Mouse (Mus musculus) kidney, adult 8-10 months (tissue): ENCODE measurements around the gene Oaz1.
A peak's percentile ranks its signal among the peaks of the same experiment; 100 is the strongest.

Experiments
- DNase-seq, 2 experiments: peaks; one replicate each; pipeline ENCODE4 v3.0.0; 2022

Gene Oaz1

DNA sequence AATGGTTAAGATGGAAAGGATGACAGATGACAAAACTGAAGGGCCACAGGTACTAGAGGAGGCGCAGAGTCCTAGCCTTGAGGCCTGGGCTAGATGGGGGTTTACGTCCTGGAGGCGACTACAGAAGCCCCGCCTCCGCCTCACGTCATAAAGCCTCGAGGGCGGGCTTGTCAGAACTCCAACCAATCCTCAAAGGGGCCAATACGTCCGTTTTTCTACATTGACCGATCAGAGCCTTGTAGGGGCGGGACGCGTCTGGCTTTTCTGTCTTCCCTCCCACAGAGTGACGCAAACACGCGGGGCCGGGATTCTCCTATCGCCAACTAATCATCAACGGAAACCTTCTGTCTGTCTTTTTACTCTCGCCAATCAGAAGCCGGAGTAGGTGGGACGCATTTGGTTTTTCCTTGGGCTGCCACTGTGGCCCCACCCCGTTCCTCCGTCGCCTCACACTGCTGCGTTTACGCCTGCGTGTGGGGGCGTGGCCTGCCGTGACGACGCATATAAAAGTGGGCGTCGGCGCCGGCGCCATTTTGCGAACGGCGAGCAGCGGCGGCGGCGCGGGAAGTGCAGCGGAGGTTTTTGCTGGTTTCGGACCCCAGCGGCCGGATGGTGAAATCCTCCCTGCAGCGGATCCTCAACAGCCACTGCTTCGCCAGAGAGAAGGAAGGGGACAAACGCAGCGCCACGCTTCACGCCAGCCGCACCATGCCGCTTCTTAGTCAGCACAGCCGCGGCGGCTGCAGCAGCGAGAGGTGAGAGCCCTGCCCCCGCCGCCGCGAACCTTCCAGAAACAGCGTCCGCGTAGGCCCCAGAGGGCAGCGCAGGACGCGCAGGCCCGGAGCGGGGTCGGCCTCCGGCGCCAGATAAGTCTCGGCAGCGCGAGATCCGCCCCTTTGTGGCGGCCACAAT lies at the start of gene Oaz1:
Oaz1 (plus strand) TSS at position 506 of the 912 bp plus-strand sequence.
- peak; percentile 100 for DNase-seq

GRCm38 (mm10) chr10:80777123-80777522 lies 49.3 kb upstream of the Oaz1 start:
- DNase-seq = no peak

- no peak for DNase-seq
Measured at GRCm38 (mm10) chr10:80779565-80779964, 46.9 kb upstream of the Oaz1 start.

DNA sequence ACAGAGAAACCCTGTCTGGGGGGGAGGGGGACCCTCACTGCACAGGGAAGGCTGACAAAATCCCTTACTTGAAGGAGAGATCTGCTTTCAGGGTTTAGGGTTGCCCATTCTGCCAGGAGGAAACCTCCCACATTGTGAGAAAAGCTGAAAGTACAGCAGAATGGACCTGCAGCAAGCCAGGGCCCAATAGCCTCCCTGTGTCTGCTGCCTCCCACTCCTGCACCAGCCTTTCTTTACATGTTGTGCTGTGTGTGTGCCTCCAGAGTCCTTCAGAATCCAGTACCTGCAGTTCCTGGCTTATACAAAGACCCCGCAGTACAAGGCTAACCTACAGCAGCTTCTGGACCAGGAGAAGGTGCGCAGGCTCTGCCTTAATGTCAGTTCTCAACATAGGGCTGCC lies 42.2 kb upstream of the Oaz1 start:
- no peak for DNase-seq

DNA sequence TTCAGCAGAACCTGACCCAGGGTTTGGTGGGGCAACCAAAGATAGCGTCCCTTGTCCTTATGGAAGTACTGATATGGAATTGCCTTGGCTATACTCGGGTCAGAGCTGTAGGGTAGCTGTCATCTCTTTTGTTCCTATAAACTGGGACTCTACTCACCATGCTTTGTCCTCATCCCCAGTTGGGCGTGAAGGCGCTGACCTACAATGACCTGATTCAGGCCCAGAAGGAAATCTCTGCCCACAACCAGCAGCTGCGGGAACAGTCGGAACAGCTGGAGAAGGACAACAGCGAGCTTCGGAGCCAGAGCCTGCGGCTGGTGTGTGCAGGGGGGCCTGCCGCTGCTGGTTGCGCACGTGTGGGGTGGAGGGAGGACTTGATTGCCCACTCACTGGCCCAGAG lies 41.6 kb upstream of the Oaz1 start:
- DNase-seq = no peak

- no peak for DNase-seq
Measured at GRCm38 (mm10) chr10:80785963-80786362, 40.5 kb upstream of the Oaz1 start.

DNA sequence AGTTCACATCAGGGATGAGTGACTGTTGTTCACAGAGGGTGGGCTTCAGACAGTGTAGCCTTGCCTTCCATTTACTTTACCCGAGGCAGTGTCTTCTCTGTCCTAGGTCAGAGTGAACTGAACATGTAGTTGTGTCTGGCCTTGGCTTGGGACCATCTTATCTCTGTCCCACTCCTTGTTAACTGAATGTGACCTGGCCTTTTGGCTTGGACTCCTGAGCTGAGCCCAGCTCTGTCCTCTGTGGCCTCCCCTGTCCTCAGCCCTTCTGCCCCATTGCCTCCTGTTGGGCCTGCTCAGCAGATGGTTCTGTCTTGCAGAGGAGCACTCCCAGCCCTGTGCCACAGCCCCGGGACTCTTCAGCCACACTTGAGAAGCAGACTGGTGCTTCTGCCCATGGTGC lies 38.9 kb upstream of the Oaz1 start:
- no peak for DNase-seq

DNA sequence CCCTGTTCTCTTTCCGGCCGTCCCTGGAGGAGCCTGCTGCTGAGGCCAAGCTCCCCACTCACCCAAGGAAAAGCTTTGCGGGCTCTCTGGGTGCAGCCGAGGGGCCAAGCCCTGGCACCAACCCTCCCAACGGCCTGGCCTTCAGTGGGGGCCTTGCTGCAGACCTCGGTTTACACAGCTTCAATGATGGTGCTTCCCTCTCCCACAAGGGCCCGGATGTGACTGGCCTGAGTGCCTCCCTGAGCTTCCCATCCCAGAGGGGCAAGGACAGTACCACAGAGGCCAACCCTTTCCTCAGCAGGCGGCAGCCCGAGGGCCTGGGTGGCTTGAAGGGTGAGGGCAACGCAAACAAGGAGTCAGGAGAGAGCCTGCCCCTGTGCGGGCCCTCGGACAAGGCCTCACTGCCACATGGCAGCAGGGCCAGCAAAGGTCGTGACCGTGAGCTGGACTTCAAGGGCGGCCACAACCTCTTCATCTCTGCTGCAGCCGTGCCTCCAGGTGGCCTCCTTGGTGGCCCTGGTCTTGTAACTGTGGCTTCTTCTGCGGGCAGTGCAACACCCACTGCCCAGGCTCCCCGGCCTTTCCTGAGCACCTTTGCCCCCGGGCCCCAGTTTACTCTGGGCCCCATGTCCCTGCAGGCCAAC lies 35.6 kb upstream of the Oaz1 start:
- no peak for DNase-seq

GRCm38 (mm10) chr10:80791476-80792174 lies 34.8 kb upstream of the Oaz1 start:
- no peak for DNase-seq

- DNase-seq = no peak
Measured at GRCm38 (mm10) chr10:80792175-80793032, 34.1 kb upstream of the Oaz1 start.

GRCm38 (mm10) chr10:80793033-80793784 lies 33.2 kb upstream of the Oaz1 start:
- DNase-seq = no peak

GRCm38 (mm10) chr10:80793803-80794202 lies 32.7 kb upstream of the Oaz1 start:
- DNase-seq = no peak

DNA sequence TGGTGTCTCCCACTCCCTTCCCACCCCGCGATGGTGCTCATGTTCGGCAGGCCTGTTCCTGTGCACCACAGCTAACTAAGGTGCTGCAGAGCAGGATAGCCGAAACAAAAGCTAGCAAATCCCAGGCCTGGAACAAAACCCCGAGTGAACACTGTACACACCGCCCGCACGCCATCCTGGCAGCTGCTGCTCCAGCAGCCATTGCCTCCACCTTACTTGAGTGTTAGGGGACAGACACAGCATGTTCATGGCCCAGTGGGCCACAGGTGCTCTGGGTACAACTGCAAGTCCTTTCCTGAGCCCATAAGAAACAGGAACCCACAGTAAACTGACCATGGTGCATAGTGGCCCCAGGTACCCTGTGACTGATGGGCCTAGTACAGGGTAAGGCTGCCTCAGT lies 31.7 kb upstream of the Oaz1 start:
- no peak for DNase-seq

DNA sequence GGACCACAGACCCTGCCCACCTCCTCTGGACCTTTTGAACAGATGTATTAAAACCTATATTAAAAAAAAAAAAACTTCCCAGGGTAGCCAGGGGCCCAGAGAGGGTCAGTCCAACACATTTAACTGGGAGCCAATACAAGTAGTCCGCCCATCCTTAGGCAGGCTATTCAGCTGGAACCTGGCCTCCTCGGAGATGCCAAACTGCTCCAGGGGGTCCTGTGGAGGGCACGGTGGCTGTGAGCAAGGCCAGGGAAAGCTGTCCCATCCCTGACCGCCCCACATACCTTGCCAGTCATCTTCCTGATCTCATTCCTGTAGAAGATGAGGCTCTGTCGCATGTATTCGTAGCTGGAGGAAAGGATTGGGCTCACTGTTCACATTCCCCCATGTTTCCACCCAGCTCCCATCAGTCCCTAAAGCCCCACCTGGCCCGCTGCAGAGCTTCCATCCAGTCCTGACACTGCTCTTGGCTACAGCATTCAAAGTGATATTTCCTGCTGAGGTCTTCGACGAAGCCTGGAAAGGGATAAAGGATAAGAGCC lies 30.1 kb upstream of the Oaz1 start:
- DNase-seq = no peak

DNA sequence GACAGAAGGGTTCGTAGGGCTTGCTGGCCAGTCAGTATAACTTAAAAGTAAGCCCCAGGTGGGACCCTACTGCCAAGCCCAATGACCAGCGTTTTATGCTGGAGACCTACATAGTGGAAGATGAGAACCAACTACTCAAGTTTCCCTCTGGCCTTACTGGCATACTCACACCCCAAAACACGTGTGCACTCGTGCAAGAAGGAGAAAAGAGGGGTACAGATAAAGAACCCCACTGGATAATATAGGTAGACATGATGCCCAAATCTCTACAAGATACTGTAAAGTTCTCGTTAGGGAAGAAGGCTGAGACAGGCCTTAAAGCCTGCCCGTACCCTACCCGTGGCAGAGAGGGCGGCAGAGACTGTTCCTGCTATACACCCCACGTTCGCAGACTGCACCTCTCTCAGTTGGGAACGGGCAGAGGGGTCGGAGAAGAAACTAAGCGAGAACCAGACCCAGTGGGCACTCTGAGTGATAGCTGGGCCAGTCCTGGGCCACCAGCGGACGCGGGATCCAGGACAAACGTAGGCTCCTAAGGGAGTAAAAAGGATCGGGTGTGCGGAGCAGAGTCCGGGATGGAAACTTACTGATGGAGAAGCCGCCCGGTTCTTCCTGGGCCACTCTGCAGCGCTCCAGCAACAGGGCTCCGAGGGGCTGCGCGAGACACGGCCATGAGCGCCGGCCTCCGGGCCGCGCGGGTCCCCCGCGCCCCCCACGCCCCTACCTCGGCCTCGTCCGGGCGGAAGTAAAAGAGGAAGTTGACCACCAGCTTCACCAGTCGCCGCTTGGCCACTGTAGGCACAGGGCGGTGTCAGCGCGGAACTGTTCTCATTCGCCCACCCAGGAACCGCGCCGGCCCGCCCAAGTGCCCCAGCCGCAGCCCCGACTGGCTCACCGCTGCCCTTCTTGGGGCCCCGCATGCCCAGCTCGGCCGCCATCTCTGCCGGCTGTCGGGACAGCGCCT lies 29.0 kb upstream of the Oaz1 start:
- DNase-seq = no peak

- DNase-seq = peak; percentile 94 to 95
Measured at GRCm38 (mm10) chr10:80798150-80799006, 28.1 kb upstream of the Oaz1 start, which contains the start of the genes Sf3a2 and Plekhj1. Gene Sf3a2 (plus strand): TSS chr10:80798198. Gene Plekhj1 (minus strand): TSS chr10:80798626.

- DNase-seq = no peak
Measured at GRCm38 (mm10) chr10:80799070-80799566, 27.3 kb upstream of the Oaz1 start.

DNA sequence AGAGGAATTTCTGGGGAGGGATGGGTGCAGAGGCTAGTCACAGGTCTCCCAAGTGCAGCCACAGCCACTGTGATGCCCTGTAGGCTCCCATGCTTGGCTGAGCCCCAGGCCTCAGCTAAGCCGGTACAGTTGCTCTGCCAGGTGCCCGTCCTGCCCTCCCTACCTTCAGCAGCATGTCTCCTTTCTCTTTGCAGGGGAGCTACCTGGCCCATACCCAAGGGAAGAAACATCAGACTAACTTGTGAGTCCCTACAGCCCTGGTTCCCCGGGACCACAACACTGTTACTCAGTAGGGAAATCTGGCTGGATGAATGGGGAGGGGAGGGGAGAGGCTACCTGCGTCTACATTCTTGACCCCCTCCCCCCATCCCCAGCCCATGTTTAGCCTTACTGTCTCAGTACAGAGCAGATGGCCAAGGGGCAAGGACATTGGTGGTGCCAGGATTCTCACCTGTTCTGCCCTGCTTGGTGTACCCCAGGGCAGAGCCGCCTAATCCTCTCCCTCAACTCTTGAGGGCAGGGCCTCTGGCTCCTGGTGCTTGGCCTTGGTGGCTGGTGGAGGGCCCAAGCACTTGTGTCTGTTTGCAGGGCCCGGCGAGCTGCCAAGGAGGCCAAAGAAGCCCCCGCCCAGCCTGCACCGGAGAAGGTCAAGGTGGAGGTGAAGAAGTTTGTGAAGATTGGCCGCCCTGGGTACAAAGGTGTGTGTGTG lies 24.1 kb upstream of the Oaz1 start:
- no peak for DNase-seq
